Mouse (Mus musculus) urinary bladder, postnatal 36 days (tissue): Measurements from ENCODE around the gene Clip2.

ENCODE experiments used
- DNase-seq, 2 experiments: peaks; one replicate each; pipeline ENCODE4 v3.0.0; 2022; ENCODE audit warnings: low spot score in 2 of 2, mixed read lengths in 1 of 2

Clip2 gene

GRCm38 (mm10) chr5:134552110-134552972, at the start of gene Clip2:
Clip2 (minus strand) TSS chr5:134552434.
- DNase-seq: peak; percentile 98 to 99

GRCm38 (mm10) chr5:134597711-134598110, 45.5 kb upstream of the Clip2 start:
- DNase-seq: no peak

GRCm38 (mm10) chr5:134593093-134593492, 40.9 kb upstream of the Clip2 start:
- no peak for DNase-seq

GRCm38 (mm10) chr5:134592026-134592581, 39.9 kb upstream of the Clip2 start:
- no peak for DNase-seq

GRCm38 (mm10) chr5:134589900-134590299, 37.7 kb upstream of the Clip2 start:
- DNase-seq: no peak

- DNase-seq: no peak
Measured at GRCm38 (mm10) chr5:134584798-134585197, 32.6 kb upstream of the Clip2 start.

GRCm38 (mm10) chr5:134583884-134584213, 31.6 kb upstream of the Clip2 start:
- DNase-seq: no peak

- no peak for DNase-seq
Measured at GRCm38 (mm10) chr5:134583006-134583883, 31.0 kb upstream of the Clip2 start.

GRCm38 (mm10) chr5:134582221-134582907, 30.1 kb upstream of the Clip2 start:
- DNase-seq: peak; percentile 93 to 97

- DNase-seq: peak in 1 of 2 experiments; percentile 36
Measured at GRCm38 (mm10) chr5:134581146-134581545, 28.9 kb upstream of the Clip2 start, which contains the start of gene Rfc2. Rfc2 (plus strand) TSS chr5:134581366.

GRCm38 (mm10) chr5:134579135-134579534, 26.9 kb upstream of the Clip2 start:
- no peak for DNase-seq

- DNase-seq: no peak
Measured at GRCm38 (mm10) chr5:134577534-134577933, 25.3 kb upstream of the Clip2 start.

GRCm38 (mm10) chr5:134576517-134577220, 24.4 kb upstream of the Clip2 start:
- peak in 1 of 2 experiments; percentile 30 for DNase-seq

- DNase-seq: no peak
Measured at GRCm38 (mm10) chr5:134575833-134576232, 23.6 kb upstream of the Clip2 start.

GRCm38 (mm10) chr5:134572508-134573214, 20.4 kb upstream of the Clip2 start:
- DNase-seq: no peak

- peak in 1 of 2 experiments; percentile 32 for DNase-seq
Measured at GRCm38 (mm10) chr5:134571730-134572507, 19.7 kb upstream of the Clip2 start.

- DNase-seq: no peak
Measured at GRCm38 (mm10) chr5:134568964-134569491, 16.8 kb upstream of the Clip2 start.

- DNase-seq: no peak
Measured at GRCm38 (mm10) chr5:134568030-134568429, 15.8 kb upstream of the Clip2 start.

GRCm38 (mm10) chr5:134567445-134567844, 15.2 kb upstream of the Clip2 start:
- no peak for DNase-seq
